Mouse (Mus musculus): Measurements from ENCODE around the gene Fhod1.

The Fhod1 gene

DNA sequence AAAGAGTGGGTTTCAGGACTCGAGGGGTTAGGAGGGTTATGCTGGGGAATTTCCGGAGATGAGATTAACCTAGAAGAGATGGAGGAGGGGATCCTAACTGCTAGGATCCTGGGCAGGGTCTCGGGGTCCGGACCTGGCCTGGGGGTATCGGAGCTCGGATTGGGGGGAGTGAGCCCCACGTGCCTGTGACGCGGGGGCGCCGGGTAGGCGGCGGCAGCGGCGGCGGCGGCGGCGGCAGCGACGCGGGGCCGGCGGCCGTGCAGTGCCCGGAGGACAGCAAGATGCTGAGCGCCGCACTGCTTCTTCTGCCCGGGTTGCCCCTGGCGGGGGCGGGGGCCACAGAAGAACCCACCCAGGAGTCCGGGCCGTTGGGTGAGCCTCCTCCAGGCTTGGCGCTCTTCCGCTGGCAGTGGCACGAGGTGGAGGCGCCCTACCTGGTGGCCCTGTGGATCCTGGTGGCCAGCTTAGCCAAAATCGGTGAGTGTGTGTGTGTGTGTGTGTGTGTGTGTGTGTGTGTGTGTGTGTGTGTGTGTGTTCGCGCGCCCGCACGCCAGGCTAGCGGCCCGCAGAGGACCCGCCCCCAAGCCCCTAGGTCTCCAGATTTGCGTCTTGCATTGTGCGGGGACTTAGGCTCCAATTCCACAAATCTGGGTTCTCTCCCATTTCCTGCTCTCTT, 1.5 kb upstream of the Fhod1 start:
- DNase-seq (ENCODE audit: extremely low read depth, insufficient read length, low spot score), result peak; percentile 71

DNA sequence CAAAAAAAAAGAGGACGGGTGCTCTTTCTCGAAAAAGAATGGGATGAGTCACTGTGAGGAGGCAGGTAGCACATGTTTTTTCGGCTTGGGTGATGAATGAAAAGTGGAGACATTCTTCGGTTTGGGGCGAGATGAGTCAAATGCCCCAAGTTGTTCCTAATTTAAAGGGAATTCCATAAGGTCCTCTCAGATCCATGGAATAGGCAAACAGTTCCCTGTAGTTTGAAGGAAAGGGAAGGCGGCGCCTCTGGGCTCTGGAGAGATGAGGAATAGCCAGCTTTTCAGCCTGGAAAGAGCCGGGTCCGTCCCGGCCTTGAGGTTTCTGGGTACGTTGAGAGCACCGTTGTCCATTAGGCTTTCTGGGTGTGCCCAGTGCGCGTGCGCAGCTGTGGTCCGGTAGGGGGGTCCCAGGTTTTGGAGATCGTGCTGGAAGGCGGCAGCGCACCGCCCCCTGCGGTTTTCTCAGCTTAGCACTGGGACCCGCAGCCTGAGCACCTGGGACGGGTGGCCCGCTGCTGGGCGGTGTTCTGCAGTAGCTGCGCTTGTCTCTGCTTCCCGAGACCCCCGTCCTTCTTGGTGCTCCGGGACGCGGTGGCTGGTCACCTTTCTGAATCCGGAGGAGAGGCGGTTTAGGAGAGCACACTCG, 820 bp upstream of the Fhod1 start, which contains the start of gene Slc9a5:
TSS of gene Slc9a5 (plus strand) at position 394 of the 646 bp plus-strand sequence.
- DNase-seq (ENCODE audit: extremely low read depth, insufficient read length, low spot score), result peak; percentile 74

DNA sequence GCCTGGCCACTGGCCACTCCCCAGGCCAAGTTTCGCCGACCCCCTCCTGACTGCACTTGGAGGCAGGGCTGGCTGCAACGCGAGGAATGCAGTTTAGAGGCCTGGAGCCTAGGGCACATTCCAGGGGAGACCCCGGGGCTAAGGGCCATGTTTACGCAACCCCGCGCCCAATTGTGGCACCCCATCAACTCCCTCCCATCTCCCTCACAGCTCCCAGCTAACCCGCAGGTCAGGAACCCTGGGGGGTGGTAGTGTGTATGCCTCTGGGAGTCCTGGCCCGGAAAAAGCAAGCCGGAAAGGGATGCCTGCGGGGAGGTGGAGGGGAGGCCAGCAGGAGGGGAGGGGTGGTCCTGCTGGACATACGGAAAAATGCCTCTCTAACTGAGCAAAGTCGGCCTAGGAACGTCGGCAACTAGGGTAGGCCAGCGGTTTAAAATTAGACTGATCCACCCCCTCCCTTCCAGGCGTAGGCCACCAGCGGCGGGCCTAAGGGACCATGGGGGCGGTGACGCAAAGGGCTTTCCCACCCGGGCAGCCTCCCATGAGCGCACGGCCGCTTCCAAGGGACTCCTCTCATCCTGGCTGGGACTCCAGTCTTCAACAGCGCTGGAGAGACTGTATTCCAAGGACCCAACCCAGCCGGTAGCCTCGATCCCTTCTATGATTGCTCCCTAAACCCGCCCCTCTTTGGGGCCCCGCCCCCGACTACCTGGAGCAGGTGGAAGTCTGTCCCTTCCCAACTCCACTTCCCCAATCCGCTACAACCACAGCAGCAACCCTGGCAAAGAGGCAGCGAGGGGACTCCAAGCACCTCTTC, 934 bp downstream of the Fhod1 start:
- peak; percentile 73 for DNase-seq (ENCODE audit: extremely low read depth, insufficient read length, low spot score)

DNA sequence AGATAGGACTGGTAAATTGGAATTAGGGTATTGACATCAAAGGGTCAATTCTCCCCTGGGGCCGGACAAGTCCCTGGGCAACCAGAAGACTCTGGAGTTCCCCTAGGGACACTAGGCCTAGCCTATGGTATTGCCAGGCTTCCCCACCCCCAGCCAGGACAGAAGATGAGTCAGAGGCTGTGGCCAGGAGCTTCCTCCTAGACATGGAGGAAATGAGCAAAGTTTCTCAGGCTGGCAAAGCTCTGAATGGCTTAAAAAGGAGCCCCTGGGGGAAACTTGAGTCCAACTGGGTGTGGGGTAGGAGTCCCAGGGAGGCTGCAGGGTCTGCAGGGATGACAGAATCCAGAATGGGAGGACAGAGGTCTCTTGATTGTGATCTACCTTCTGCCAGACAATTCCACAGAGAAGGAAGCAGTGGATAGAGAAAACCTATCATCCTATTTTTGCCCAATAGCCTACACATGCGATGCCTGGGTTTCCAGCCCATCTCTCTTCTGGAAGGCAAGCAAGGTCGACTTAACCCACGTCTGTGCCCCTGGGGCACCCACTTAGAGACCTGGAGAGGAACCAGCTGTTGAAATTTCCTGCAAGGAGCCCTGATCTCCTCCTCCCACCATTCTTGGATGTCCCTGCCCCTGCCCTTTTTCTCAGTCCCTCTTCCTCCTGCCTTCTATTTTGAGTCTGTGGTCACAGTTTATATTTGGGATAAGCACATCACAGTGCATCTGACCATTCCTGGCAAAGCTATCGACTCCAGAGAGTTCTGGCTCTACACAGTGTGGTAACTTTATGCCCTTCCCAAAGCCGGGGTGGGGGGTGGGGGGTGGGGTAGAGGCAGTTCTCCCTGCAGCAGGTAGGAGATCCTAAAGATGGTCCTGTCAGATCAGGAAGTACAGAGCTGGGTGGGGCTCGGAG, 2.4 kb downstream of the Fhod1 start:
- peak; percentile 63 for DNase-seq (ENCODE audit: extremely low read depth, insufficient read length, low spot score)

DNA sequence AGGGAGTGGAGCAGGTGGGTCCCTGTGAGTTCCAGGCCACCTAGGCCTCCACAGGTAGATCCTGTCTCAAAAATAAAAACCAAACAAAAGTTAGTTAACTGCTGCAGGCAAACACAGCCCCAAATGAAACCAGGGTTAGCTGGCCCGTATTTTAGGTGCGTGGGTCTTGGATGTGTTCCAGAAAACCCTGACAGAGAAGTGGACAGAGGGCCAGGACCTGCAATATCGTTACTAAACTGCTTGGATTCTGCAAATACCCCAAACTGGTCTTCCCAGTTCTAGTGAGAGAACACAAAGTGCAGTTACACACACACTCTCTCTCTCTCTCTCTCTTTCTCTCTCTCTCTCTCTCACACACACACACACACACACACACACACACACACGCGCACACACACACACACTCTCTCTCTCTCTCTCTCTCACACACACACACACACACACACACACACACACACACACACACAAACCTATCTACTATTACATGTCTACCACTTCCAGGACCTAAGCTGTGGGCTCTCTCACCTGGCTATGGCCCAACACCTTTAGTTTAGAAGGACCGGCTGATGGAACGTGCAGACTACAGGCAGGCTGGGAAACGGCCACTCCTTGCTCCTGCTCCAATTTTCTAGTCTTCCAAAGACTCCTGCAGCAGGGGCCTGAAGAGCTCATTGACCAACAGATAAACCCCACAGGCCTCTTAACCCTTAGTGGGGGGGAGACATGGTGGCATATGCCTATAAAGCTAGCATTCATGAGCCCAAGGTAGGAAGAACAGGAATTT, 3.8 kb downstream of the Fhod1 start:
- DNase-seq (ENCODE audit: extremely low read depth, insufficient read length, low spot score), result no peak

DNA sequence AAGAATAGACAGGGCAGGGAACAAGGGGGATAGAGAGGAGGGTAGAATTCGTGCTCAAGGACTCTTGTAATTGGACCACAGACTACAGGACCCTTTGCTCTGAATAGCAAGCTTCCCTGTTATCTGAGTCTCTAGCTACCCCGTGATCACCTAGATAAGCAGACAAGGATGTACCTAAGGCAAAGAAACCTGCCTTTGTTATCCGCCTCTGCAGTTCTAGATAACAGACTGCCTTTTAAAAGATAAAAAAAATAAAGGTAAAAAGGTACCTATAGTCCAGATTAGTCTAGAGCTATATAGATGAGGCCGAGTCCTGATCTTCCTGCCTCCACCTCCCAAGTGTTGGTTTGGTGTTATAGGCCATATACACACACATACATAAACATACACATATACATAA, 5.0 kb downstream of the Fhod1 start:
- no peak for DNase-seq (ENCODE audit: extremely low read depth, insufficient read length, low spot score)

DNA sequence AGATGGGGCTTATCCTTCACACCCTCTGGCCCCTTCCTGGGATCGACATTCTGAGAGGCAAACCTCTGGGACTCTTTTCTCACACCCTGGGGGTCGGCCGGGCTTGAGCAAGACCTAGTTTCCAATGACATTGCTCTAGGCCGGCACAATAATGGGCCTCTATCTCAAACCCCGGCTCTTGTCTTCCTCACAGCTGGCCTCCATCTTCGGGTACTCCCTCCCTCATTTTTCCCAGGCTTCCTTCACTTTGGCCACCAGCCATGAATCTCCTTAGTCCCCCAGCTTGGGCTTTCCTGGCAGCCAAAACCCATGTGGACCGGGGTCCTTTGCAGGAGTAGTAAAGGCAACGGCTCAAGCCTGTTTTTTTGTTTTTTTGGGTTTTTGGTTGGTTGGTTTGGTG, 6.4 kb downstream of the Fhod1 start:
- no peak for DNase-seq (ENCODE audit: extremely low read depth, insufficient read length, low spot score)

DNA sequence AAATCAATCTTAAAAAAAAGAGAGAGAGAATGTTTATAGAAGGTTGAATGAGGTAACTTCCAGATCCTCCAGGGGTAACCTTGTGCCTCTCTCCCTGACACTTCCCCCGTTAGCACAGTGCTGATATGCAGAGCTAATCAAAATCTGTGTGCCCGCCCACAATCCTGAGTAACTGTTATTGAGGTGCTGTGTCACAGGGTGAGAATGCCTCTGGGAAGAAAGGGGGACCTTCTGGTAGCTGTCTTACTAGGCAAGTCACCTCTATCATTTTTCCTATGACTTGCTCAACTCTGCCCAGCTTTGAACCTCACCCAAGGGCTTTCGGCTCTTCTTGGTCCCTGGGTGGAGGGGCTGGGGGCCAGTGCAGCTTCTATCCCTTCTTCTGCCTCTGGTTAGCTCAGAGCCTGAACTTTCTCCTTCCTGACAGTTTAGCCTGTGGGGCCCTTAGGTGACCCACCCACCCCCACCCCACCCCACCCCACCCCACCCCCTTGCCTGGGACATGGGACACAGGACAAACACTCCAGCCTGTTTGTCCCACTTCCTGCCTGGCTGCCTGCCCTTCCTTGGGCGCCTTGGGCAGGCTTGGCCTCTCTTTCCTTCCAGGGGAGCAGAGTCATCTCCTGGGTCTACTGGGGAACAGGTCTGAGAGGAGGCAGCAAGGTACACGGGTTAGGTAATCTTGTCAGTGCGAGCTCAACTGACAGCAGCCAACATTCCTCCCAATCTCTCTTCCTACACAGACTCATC, 7.7 kb downstream of the Fhod1 start:
- no peak for DNase-seq (ENCODE audit: extremely low read depth, insufficient read length, low spot score)

DNA sequence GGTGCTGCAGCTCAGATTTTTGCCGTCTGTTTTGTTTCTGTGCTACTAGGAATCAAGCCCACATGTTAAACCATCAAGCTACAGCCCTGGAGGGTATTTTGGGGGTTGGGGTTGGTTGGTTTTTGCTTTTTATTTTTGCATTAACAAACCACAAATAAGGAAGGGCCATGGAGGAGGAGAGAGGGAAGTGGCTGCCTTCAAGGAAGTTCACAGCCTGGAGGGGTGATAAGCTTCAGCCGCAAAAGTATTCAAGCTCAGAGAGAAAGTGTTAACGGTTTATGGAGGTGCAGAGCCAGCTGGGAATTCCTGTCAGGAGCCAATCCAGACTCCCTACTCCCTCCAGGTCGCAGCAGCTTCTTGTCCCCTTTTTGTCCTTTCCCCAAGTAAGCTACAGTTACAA, 8.8 kb downstream of the Fhod1 start:
- DNase-seq (ENCODE audit: extremely low read depth, insufficient read length, low spot score), result no peak

DNA sequence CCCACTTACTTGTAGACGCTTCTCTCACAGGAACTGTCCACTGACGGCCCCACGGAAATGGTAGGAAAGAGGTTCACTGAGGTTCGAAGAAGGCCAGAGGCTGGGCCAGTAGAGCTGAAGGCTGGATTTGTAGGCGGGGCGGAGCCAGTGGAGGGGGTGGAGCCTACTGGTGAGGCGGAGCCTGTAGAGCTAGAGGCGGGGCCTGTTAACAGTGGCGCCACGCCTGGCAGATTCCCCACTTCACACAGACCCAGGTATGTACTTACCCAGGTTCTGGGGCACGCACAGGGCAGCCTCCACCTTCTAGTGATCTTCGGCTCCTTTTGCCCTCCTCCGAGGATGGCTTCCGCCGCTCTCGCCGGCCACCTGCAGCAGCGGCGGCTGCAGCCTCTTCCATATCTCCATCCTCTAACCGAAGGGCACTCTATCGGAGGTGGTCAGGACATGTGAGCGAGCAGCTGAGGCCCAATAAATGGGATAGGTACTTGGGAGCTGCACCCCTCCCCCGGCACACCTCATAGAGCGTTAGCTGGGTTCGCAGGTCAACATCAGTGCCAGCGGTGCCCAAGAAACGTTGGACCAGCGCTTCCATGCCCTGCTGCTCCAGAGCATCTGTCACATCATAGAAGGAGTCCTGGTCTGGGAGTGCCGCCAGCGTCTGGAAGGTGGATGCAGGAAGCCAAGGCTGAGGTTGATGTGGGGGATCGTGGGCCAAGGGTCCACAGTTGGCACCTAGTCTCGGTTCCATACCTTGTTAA, 11.2 kb downstream of the Fhod1 start:
- DNase-seq (ENCODE audit: extremely low read depth, insufficient read length, low spot score), result no peak

DNA sequence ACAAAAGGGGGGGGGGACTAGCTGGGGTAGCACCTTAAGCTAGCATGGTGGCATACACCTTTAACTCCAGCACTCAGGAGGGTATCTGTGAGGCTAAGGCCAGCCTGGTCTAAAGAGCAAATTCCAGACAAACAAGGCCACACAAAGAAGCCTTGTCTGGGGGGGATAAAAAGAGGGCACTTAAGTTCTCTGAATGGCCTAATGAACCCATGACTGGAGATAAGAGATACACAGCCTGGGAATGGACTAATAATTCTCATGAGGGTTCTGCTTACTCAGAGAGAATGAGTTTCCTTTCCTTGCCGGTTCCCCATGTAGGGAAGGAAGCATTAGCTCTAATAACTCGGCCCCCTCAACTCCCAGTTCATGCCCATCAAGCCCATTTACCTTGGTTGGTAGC, 15.2 kb downstream of the Fhod1 start:
- DNase-seq (ENCODE audit: extremely low read depth, insufficient read length, low spot score), result no peak

DNA sequence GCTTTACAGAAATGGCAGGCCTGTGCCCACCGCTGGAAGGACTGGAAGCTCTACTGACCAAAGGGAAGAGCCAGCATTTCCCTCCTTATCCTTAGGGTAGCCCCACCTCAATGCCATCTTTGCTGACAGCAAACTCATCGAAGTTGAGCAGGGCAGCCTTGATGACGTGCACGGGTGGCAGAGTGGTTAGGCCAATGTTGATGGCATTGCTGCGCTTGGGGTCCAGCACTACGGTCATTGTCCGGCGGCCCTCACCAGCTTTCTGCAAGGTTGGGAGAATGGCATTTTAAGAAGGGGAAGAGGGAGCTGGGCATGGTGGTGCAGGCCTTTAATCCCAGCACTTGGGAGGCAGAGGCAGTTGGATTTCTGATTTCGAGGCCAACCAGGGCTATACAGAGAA, 15.8 kb downstream of the Fhod1 start:
- no peak for DNase-seq (ENCODE audit: extremely low read depth, insufficient read length, low spot score)

DNA sequence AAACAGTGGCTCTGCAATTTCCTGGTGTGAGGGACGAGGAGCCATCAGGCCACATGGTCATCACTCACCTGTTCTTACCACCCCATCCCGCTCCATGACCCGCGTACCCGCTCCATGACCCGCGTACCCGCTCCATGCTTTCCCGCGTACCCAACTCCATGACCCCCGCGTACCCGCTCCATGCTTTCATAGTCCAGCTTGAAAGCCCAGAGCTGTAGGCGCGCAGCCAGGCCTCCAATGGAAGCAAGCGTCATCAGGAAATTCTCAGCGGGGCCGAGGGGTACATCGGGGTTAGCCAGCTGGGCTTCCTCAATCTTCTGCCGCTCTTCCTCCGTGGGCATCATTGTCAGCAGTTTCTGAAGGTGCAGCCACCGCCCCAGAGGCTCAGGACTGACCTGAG, 16.3 kb downstream of the Fhod1 start:
- DNase-seq (ENCODE audit: extremely low read depth, insufficient read length, low spot score), result no peak

DNA sequence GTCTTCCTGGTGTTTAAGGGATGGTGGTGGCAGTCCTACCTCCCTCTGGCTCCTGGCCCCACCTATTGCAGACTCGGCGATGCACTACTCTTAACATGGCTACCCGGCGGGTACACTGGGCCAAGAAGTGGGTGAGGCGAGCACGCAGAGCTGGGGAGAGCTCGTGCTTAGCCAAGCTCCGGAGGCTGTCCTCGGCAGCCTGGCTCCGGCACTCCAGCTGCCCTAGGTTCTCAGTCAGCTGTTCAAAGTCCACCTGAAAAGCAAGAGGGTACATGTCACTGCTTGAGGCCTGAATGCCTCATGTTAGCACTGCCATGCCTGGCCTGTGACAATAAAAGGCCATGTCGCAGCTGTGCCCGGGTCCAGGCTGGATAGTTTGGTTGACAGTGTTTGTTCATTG, 17.4 kb downstream of the Fhod1 start:
- DNase-seq (ENCODE audit: extremely low read depth, insufficient read length, low spot score), result no peak

DNA sequence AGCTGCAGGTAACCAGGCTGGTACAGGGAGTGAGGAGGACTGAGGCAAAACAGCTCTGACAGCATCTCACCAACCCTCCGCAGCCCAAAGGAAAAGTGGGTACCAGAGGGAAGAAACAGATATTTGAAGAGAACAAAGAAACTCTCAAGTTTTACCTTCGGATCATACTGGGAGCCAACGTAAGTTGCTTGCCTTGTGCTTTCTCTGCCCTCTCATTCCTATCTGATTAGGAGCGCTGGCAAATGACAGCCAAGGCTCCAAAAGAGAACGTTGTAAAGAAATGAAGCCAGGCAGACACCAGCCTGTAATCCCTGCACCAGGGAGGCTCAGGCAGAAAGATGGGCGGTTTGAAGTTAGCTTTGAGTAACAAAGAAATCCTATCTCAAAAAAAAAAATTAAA, 20.8 kb downstream of the Fhod1 start:
- DNase-seq (ENCODE audit: extremely low read depth, insufficient read length, low spot score), result no peak

DNA sequence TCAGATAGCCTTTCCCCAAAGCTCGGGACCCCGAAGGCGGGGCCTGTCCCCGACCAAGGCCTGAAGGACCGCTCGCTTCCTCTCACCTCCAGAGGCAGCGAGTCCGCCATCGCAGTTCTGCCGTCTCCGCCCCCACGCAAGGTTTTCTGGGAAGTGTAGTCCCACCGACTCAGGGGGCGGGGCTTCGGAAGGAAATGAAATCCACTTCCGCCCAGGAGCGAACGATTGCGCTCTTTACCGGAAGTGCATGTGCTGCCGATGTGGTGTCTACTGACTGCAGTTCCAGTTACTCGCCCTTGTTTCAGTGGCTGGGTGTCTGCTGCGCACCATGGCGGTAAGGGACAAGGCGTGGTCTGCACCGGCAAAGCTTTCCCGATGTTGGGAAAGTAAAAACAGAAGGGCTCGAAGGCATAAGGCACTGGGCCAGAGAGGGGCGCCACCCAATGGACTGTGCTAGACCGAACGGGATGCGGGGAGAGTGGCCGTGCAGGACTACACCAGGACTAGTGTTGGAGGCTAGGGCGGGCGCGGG, 21.5 kb downstream of the Fhod1 start, which contains the start of the genes Lrrc29 and Tmem208:
TSS of gene Lrrc29 (minus strand) at position 138 of the 532 bp plus-strand sequence.
TSS of gene Tmem208 (plus strand) at position 214 of the 532 bp plus-strand sequence.
- peak; percentile 90 for DNase-seq (ENCODE audit: extremely low read depth, insufficient read length, low spot score)

DNA sequence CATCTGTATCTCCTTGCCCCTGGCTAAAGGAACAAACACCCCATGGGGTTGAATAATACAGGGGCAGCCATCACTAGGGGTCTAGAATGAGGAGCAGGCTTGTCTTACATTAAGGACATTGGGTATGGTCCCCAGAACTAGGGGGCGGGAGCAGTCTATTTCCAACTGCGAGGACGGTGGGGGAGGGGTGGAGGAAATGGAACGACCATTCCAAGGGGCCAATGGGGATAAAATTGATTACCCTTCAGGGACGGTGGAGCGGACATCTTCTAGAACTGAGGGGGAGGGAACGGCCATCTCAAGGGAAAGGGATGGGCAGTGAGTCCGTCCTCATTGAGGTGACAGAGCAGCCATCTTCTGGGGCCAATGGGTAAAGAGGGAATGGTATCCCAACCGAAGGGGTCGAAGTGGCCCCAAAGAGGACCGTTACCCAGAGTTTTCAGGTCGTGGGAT, 22.1 kb downstream of the Fhod1 start:
- no peak for DNase-seq (ENCODE audit: extremely low read depth, insufficient read length, low spot score)

DNA sequence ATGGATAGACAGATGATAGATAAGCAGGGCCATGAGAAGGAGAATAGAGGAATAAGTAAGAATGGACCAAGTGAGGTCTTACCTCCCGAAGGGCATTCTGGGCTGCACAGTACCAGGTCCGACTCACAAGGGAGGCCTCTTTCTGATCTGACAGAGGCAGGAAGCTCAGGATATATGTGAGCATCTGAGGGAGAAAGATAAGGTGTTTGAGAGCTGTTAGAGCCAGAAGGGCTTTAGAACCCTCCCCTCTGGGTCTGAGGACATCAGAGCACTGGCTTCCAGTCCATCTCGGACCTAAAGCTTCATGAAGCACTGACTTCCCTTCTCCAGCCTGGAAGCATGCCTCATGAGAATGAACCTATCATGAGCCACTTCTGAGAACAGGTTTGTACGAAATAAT, 24.6 kb downstream of the Fhod1 start:
- no peak for DNase-seq (ENCODE audit: extremely low read depth, insufficient read length, low spot score)
